9 mouse cellular contexts compared by ENCODE assay signal in the genomic region with DNA sequence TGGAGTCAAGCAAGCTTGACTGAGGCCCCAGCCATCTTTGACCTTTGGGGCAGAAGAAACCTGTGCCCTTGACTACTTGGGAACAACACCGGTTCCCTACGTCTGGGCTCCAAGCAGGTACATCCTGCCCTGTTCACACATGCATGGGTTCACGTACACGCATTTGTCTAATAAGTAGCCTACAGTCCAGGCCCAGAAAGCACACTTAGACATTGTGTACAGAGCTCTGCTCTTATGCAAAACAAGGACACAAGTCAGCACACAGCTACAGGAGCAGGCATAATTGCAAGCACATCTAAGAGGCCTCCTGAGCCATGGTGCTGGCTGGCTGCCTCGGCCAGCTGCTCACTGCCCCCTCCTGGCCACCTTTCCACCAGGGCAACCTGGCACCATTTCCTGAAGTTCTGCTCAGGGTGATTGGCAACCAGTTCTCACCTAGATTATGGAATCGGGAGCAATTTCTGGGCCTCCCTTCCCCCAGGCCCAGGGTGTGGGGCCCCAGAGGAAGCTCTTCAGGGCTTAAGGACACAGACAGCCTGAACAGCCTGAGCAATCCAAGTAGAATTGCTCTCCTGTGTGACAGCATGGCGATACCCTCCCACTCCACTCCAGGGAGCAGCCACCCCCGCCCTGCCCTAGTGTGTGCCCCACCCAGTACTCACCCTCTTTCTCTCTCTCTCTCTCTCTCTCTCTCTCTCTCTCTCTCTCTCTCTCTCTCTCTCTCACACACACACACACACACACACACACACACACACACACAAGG. TPM values are rescaled to one million over a fixed set of nuclear protein-coding genes. Genes with fewer than 3 reads are reported as not detected.
DNase-seq lines count a peak whose midpoint lies in the region; ATAC-seq lines count a peak whose summit lies in the region.
"Had no signal": no experiment of that assay in that cellular context is flagged by ENCODE, and none has a peak within 500 bp of the region (broad histone marks: within the 10 kb centered on the region; RNA-seq: fewer than 3 reads in every experiment).

No protein-coding gene starts in this region.

- DNase-seq in frontal cortex, adult 2 months (ENCODE audit: extremely low spot score in 1 of 2, low spot score in 1 of 2): no peak
- peak; percentile 90 for DNase-seq in adrenal gland, postnatal 14 days
- no peak for DNase-seq in forebrain, embryonic 10.5 days (ENCODE audit: extremely low spot score, low spot score)
- peak; percentile 74 to 84 for DNase-seq in heart, postnatal 14 days
- DNase-seq in kidney, postnatal 25 days: peak; percentile 85 to 90
- DNase-seq in spleen, postnatal 4 days (ENCODE audit: low spot score in 2 of 2): peak; percentile 68 to 82

- peaks cover 8% of the 10 kb centered on the region for H3K36me3 ChIP-seq in forebrain, embryonic 10.5 days (replicated peaks)

- 79% methylated on average over 8 of the region's 8 CpGs for WGBS in forebrain, embryonic 10.5 days

- ATAC-seq in frontal cortex, adult (ENCODE audit: low TSS enrichment): peak; percentile 20; the same call in 1 of the 2 replicates
- ATAC-seq in megakaryocyte, adult 5-6 weeks (ENCODE audit: poor library complexity, severe bottlenecking): peak; percentile 80
- ATAC-seq: Patski had no signal

- intact Hi-C loops in heart, postnatal 14 days (cut with DNase I): no loop called here

- H3K27me3 ChIP-seq in forebrain, embryonic 10.5 days (ENCODE audit: poor library complexity, severe bottlenecking): peaks cover 6% of the 10 kb centered on the region; the same call in 1 of the 2 replicates
- H3K27me3 ChIP-seq: Patski had no signal

- 0 out of 2 replicates have a peak overlapping the region, but pooled peaks have one; percentile 27 for H3K27ac ChIP-seq in forebrain, embryonic 10.5 days

- H3K9me3 ChIP-seq in forebrain, embryonic 10.5 days: no peaks in the 10 kb centered on the region

- H3K4me3 ChIP-seq in forebrain, embryonic 10.5 days: no peak overlapping the region

- H3K4me1 ChIP-seq in forebrain, embryonic 10.5 days: peaks cover 75% of the 10 kb centered on the region

RNA-seq across cellular contexts. Expression of a gene that starts 10.7 kb away (rescaled TPM):
- 8.1 and 9.9 TPM in 2 replicates for polyA plus RNA-seq in frontal cortex, adult 2 months (2012; rRNA removed)
- total RNA-seq in adrenal gland, postnatal 14 days (2021): 2.4 and 5.0 TPM in 2 replicates
- 1.2 and 2.5 TPM in 2 replicates for polyA plus RNA-seq in forebrain, embryonic 10.5 days (2016; fragmentation: Nextera tagmentation; extraction: Ambion mirVana)
- not detected for total RNA-seq in heart, postnatal 14 days (2021)
- total RNA-seq in megakaryocyte, adult 5-6 weeks (2015): not detected in 2 replicates
- total RNA-seq in megakaryocyte, adult 5-6 weeks (2017): not detected in 2 replicates

RNA-seq across cellular contexts. Expression of a gene that starts 11.1 kb away (rescaled TPM):
- polyA plus RNA-seq in frontal cortex, adult 2 months (2012; rRNA removed): 8.9 and 14.7 TPM in 2 replicates
- 0.19 TPM in 2 replicates for total RNA-seq in adrenal gland, postnatal 14 days (2021)
- polyA plus RNA-seq in forebrain, embryonic 10.5 days (2016; fragmentation: Nextera tagmentation; extraction: Ambion mirVana): 0.06 and 0.27 TPM in 2 replicates
- total RNA-seq in heart, postnatal 14 days (2021): under 1 TPM in 1 of 2 experiments, not detected in 1; 0.22 TPM
- 0.21 TPM in 1 of 2 replicates, not detected in the other for total RNA-seq in megakaryocyte, adult 5-6 weeks (2015)
- total RNA-seq in megakaryocyte, adult 5-6 weeks (2017): not detected in 2 replicates

RNA-seq across cellular contexts. Expression of a gene that starts 39.4 kb away (rescaled TPM):
- 3.9 and 4.0 TPM in 2 replicates for polyA plus RNA-seq in frontal cortex, adult 2 months (2012; rRNA removed)
- total RNA-seq in adrenal gland, postnatal 14 days (2021): 35.3 and 61.4 TPM in 2 replicates
- 1.7 and 1.8 TPM in 2 replicates for polyA plus RNA-seq in forebrain, embryonic 10.5 days (2016; fragmentation: Nextera tagmentation; extraction: Ambion mirVana)
- 10 to 100 TPM; 22.4 to 22.5 TPM for total RNA-seq in heart, postnatal 14 days (2021)
- total RNA-seq in megakaryocyte, adult 5-6 weeks (2015): 10.2 and 11.7 TPM in 2 replicates
- total RNA-seq in megakaryocyte, adult 5-6 weeks (2017): 9.1 and 13.4 TPM in 2 replicates

Comparison
In these comparisons a context has a peak if more than half of its experiments do, and no peak if none do; other contexts are left out.
1. DNase-seq: peak in adrenal gland, postnatal 14 days (single experiment), heart, postnatal 14 days (2 of 2), kidney, postnatal 25 days (2 of 2) and spleen, postnatal 4 days (2 of 2); none in frontal cortex, adult 2 months (0 of 2) and forebrain, embryonic 10.5 days (single experiment).